Mouse (Mus musculus) brown adipose tissue, adult 24 weeks (tissue): ENCODE measurements around the gene Agap3. TPM values are rescaled to one million over a fixed set of nuclear protein-coding genes. Genes with fewer than 3 reads are reported as not detected.

Experiments
- H3K27ac ChIP-seq: fragments of 200-500 bp; replicated peaks from 2 replicates; pipeline ENCODE4 v1.5.1; 2012; ENCODE audit warnings: low read depth, mild to moderate bottlenecking, low read length
- H3K4me1 ChIP-seq: fragments of 200-500 bp; 2 replicates; pipeline ENCODE4 v1.6.1; 2012; ENCODE audit warnings: low read length, mixed read lengths; ENCODE audit not compliant: control insufficient read depth, insufficient read depth, insufficient read length
- H3K4me3 ChIP-seq: fragments of 200-500 bp; 2 replicates; pipeline ENCODE4 v1.5.1; 2012; ENCODE audit warnings: low read depth, mild to moderate bottlenecking, low read length, moderate library complexity; ENCODE audit not compliant: insufficient read depth
- polyA plus RNA-seq: library from polyadenylated mRNA; stranded (reverse); fragments of >200 nt; gene quantifications from 2 replicates; pipeline ENCODE4 v1.2.4, GENCODE M21; 2012; ENCODE audit not compliant: missing spikeins, insufficient read depth, insufficient read length

Agap3 gene
- polyA plus RNA-seq, 1 experiment: 17.2 TPM

DNA sequence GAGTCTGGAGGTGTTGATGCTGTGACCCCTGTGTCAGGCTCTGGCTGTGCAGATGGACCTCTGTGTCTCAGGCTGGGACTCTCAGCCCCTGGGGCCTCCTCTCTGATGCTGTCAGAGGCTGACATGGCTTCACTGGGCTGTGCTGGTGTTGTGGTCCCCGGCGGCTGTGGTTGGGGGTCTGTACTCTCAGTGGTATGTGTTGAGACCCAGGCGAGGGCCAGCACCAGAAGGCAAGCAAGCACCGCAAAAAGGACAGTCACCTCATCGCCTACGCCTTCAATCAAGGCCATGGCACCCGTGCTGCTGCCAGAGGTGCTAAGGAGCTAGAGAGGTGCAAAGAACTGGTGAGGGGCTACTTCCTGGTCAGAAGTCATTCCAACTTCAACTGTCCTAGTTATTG lies 5.3 kb upstream of the Agap3 start:
- Histone ChIP-seq H3K27ac (no peak overlapping the region), H3K4me3 (no peak overlapping the region), H3K4me1 (peaks cover 19% of the 10 kb centered on the region; the same call in 1 of the 2 replicates)

GRCm38 (mm10) chr5:24447624-24448298 lies 4.2 kb upstream of the Agap3 start, which contains the start of gene Tmub1:
TSS of gene Tmub1 (minus strand) at chr5:24447854.
- Histone ChIP-seq H3K27ac (no peak within 1 kb of the TSS), H3K4me1 (peaks cover 18% of the 10 kb centered on the region; the same call in 1 of the 2 replicates), H3K4me3 (peak within 1 kb of the TSS; percentile 63)

GRCm38 (mm10) chr5:24451264-24452029 lies 530 bp upstream of the Agap3 start:
- Histone ChIP-seq H3K27ac (peak overlapping the region; percentile 84), H3K4me1 (peaks cover 28% of the 10 kb centered on the region), H3K4me3 (peak overlapping the region; percentile 86)

- Histone ChIP-seq H3K27ac (peak overlapping the region; percentile 73), H3K4me1 (peaks cover 28% of the 10 kb centered on the region), H3K4me3 (peak overlapping the region; percentile 86)
Observed at GRCm38 (mm10) chr5:24452691-24453233, 785 bp downstream of the Agap3 start.

GRCm38 (mm10) chr5:24453283-24453984 lies 1.5 kb downstream of the Agap3 start:
- Histone ChIP-seq H3K4me3 (peak overlapping the region; percentile 86), H3K27ac (peak overlapping the region; percentile 73), H3K4me1 (peaks cover 26% of the 10 kb centered on the region)

DNA sequence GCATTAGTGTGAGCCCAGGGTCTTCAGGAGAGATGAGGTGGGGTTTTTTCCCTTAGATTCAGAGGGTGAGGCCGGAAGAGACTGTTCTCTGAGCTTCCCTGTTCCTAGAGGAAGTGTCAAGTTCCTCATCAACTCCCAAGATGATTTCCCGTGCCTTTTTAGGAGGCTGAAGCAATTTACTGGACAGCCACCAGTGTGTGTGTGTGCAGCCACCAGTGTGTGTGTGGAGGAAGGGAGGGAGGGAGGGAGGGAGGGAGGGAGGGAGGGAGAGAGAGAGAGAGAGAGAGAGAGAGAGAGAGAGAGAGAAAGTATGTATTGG lies 2.0 kb downstream of the Agap3 start:
- H3K4me1 ChIP-seq: peaks cover 26% of the 10 kb centered on the region
- H3K4me3 ChIP-seq: peak overlapping the region; percentile 86
- peak overlapping the region; percentile 73 for H3K27ac ChIP-seq

- Histone ChIP-seq H3K4me1 (peaks cover 26% of the 10 kb centered on the region), H3K4me3 (no peak overlapping the region), H3K27ac (peak overlapping the region; percentile 12; the same call in 1 of the 2 replicates)
Observed at GRCm38 (mm10) chr5:24455076-24455475, 3.1 kb downstream of the Agap3 start.

DNA sequence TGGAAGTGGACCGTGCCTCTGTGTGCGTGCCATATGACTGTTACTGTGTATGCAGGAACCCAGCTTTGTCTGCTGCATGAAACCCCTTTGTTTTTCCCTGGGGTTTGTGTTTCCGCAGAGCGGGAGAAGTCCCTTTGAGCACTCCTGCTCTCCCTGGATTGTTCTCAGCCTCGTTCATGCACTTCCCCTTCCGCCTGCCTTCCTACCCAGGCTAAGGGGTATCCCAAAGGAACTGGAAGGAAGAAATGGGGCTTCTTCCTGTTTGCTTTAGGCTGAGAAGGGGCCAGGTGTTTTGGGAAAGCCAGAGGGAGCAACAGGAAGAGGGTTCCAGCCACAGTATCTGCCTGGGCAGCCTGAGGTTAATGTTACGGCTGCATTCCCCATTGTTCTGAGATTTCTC lies 3.6 kb downstream of the Agap3 start:
- peaks cover 26% of the 10 kb centered on the region for H3K4me1 ChIP-seq
- H3K4me3 ChIP-seq: no peak overlapping the region
- peak overlapping the region; percentile 46 for H3K27ac ChIP-seq

- Histone ChIP-seq H3K4me3 (no peak overlapping the region), H3K4me1 (no peaks in the 10 kb centered on the region; the same call in 1 of the 2 replicates), H3K27ac (no peak overlapping the region)
Observed at GRCm38 (mm10) chr5:24466762-24467161, 14.8 kb downstream of the Agap3 start.

GRCm38 (mm10) chr5:24470600-24470999 lies 18.6 kb downstream of the Agap3 start:
- H3K27ac ChIP-seq: no peak overlapping the region
- H3K4me3 ChIP-seq: no peak overlapping the region
- H3K4me1 ChIP-seq: peaks cover 6% of the 10 kb centered on the region; the same call in 1 of the 2 replicates

DNA sequence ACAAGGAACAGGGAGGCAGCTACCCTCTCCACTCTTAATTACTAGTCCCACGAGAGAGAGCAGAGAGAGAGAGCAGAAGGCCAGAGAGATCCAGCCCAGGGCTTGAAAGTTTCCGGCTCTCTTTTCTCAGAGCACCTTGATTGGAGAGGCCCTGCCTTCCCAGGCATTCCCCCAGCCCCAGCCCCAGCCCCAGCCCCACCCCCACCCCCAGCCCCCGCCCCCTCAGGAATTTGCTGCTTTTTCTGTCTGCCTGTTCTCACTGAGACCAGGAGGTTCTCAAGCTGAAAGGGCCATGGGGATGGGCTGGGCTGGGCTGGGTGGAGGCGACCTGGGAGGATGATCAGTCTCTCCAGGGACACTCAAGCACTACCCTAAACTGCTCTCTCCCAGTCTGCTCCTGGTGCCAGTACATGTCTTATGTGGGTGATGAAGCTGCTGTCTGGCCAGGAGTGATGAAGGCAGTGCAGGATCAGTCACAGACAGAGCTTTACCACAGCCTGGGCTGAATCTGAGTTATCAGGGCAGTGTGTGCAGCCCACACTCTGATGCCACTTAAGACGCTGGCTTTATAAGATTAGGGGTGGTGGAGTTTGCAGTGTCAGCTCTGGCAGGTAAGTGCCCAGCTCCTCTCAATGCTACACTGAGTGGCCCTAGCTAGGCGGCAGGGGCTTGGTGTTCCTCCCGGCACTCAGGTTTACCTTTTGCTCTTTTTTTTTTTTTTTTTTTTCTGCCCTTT lies 21.1 kb downstream of the Agap3 start:
- H3K4me3 ChIP-seq: no peak overlapping the region
- H3K27ac ChIP-seq: no peak overlapping the region
- H3K4me1 ChIP-seq: peaks cover 9% of the 10 kb centered on the region; the same call in 1 of the 2 replicates

- Histone ChIP-seq H3K27ac (no peak overlapping the region), H3K4me3 (peak overlapping the region; percentile 58), H3K4me1 (peaks cover 9% of the 10 kb centered on the region; the same call in 1 of the 2 replicates)
Observed at GRCm38 (mm10) chr5:24474025-24474722, 22.2 kb downstream of the Agap3 start.

DNA sequence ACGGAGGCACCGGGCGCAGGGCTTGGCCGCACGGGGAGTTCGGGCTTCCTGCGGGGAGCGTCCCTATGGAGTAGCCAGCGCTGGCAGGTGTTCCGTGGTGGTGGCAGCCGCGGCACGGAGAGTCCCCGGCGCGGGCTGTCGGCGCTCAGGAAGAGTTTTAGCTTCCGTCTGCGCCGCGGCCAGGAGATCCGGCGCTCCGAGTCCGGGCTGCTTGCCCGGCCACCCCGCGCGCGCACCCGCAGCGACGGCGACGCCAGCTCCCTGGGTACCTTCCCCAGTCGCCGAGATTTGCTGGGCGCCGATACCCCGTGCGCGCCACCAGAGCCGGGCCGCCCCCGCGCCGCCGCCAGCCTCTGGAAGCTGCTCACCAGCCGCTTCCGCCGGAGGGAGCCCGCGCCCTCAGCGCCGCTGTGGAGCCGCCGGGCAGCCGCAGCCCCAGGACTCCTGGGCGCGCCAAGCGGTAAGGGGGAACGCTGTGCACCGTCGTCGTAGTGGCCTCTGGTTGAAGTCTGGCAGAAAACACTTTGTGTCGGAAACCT lies 22.8 kb downstream of the Agap3 start:
- Histone ChIP-seq H3K27ac (no peak overlapping the region), H3K4me3 (peak overlapping the region; percentile 58), H3K4me1 (peaks cover 9% of the 10 kb centered on the region; the same call in 1 of the 2 replicates)
